Mouse (Mus musculus) stomach, embryonic 14.5 days (tissue): ENCODE results near the gene Sema4d. TPM values are rescaled to one million over a fixed set of nuclear protein-coding genes. Genes with fewer than 3 reads are reported as not detected.

Experiments
- ATAC-seq: fragments of 200-750 bp; cut with Nextera tagmentation; 2 replicates; pipeline ENCODE4 v1.8.0; 2017; ENCODE audit warnings: low read depth, moderate TSS enrichment; ENCODE audit not compliant: insufficient number of reproducible peaks, insufficient read depth, low FRiP score
- H3K27ac ChIP-seq: fragments of 300-500 bp; sonication (generic); 2 replicates; pipeline ENCODE4 v1.5.1; 2014; ENCODE audit warnings: mild to moderate bottlenecking, low read length, moderate library complexity, mixed read lengths
- H3K27me3 ChIP-seq: fragments of 300-500 bp; sonication (generic); 2 replicates; pipeline ENCODE4 v1.6.1; 2014; ENCODE audit warnings: low read length, control low read depth, mixed read lengths; ENCODE audit not compliant: control insufficient read depth, insufficient read depth
- H3K36me3 ChIP-seq: fragments of 300-500 bp; sonication (generic); 2 replicates; pipeline ENCODE4 v1.6.1; 2014; ENCODE audit warnings: mild to moderate bottlenecking, control low read depth, low read length, moderate library complexity, mixed read lengths; ENCODE audit not compliant: control insufficient read depth, insufficient read depth
- H3K4me1 ChIP-seq: fragments of 300-500 bp; sonication (generic); 2 replicates; pipeline ENCODE4 v1.6.1; 2014; ENCODE audit warnings: low read length, control low read depth, mixed read lengths; ENCODE audit not compliant: control insufficient read depth, insufficient read depth
- H3K4me2 ChIP-seq: fragments of 300-500 bp; sonication (generic); replicated peaks from 2 replicates; pipeline ENCODE4 v1.6.1; 2014; ENCODE audit warnings: low read depth, low read length, control low read depth
- H3K4me3 ChIP-seq: fragments of 300-500 bp; sonication (generic); 2 replicates; pipeline ENCODE4 v1.5.1; 2014; ENCODE audit warnings: low read depth, low read length, control low read depth
- H3K9ac ChIP-seq: fragments of 300-500 bp; sonication (generic); replicated peaks from 2 replicates; pipeline ENCODE4 v1.6.1; 2014; ENCODE audit warnings: low read depth, mild to moderate bottlenecking, control low read depth, low read length, moderate library complexity, mixed read lengths
- H3K9me3 ChIP-seq: fragments of 300-500 bp; sonication (generic); 2 replicates; pipeline ENCODE4 v1.6.1; 2016; ENCODE audit warnings: low read depth, low read length, control low read depth; ENCODE audit not compliant: control insufficient read depth
- WGBS: fragments of 180-500 bp; shearing (Covaris S2); extraction: QIAGEN DNeasy Blood & Tissue Kit; methylation state at CpG from one replicate; pipeline ENCODE4 v1.1.7; 2014; 5-methylcytosine and 5-hydroxymethylcytosine counted together
- polyA plus RNA-seq: library from polyadenylated mRNA; unstranded; fragments of >200 nt; fragmentation: Nextera tagmentation; extraction: Ambion mirVana; gene quantifications from 2 replicates; pipeline ENCODE4 v1.2.1, GENCODE M21; 2014

Gene Sema4d
- polyA plus RNA-seq, 1 experiment from 2014 or later = 9.0 TPM

DNA sequence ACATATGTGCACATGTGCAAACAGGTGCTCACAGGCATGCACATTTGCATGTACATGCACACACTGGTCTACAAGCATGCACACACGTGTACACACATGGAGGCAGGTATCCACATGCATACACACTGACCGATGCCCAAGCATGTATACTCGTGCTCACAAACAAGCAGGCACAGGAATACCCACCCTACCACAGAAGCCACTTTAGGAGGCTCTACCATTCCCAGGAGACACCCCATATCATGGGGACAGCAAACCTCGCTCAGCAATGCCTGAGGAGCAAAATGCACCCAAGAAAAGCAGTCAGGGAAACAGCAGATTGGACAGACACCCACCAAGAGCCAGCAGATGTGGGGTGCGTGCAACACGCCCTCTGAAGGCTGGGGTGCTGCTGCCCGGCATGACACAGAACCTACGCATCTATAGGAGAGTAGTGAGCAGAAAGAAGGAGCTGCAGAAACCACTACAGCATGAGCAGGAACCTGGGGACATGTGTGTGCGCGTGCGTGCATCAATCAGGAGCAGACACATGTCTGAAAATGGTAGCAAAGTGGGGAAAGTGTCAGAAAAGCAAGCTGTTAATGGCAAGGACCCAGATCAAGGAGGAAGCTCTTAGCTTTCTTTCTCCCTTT is 15.1 kb downstream of the Sema4d start:
- Histone ChIP-seq H3K4me1 (peaks cover 7% of the 10 kb centered on the region), H3K27ac (no peak overlapping the region), H3K9me3 (no peaks in the 10 kb centered on the region), H3K4me2 (no peak overlapping the region), H3K4me3 (no peak overlapping the region), H3K9ac (no peak overlapping the region), H3K27me3 (no peaks in the 10 kb centered on the region), H3K36me3 (no peaks in the 10 kb centered on the region)
- ATAC-seq = no peak
- WGBS = 87% methylated on average over 11 of the region's 11 CpGs

DNA sequence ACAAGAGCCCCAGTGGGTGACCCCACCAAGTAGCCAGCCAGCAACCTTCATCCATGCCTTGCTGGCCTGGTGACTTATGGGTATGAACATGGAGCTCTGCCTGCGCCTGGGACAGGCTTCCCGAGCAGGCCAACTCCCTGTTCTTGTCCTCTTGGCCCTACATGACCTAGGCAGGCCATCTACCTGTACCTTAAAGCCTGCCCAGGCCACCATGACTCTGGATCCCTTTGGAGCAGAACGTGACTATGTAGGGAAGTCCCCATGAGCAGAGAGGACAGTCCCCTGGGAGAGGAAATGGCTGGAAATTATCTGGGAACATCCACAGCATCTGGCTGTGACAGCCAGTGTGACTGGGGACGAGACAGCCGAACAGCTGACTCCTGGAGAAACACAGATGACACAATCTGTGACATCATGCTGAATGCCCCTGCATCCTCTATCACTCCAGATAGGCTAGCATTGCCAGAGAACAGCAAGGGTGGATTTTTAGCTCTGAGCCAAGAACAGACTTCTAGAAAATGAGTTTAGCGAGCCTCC is 15.7 kb downstream of the Sema4d start:
- Histone ChIP-seq H3K27ac (no peak overlapping the region; the same call in 1 of the 2 replicates), H3K9me3 (no peaks in the 10 kb centered on the region), H3K4me1 (peaks cover 7% of the 10 kb centered on the region), H3K4me2 (no peak overlapping the region), H3K36me3 (no peaks in the 10 kb centered on the region), H3K4me3 (no peak overlapping the region), H3K27me3 (no peaks in the 10 kb centered on the region), H3K9ac (no peak overlapping the region)
- 76% methylated on average over 6 of the region's 6 CpGs for WGBS
- ATAC-seq = no peak

- H3K27ac ChIP-seq = no peak overlapping the region; the same call in 1 of the 2 replicates
- H3K27me3 ChIP-seq = no peaks in the 10 kb centered on the region
- 43% methylated on average over 11 of the region's 11 CpGs for WGBS
- no peak overlapping the region for H3K4me3 ChIP-seq
- no peaks in the 10 kb centered on the region for H3K9me3 ChIP-seq
- peaks cover 7% of the 10 kb centered on the region for H3K4me1 ChIP-seq
- H3K36me3 ChIP-seq = no peaks in the 10 kb centered on the region
- ATAC-seq = peak; percentile 79; the same call in 1 of the 2 replicates
- no peak overlapping the region for H3K9ac ChIP-seq
- H3K4me2 ChIP-seq = no peak overlapping the region
These were observed 16.4 kb downstream of the Sema4d start for GRCm38 (mm10) chr13:51777048-51777737.

DNA sequence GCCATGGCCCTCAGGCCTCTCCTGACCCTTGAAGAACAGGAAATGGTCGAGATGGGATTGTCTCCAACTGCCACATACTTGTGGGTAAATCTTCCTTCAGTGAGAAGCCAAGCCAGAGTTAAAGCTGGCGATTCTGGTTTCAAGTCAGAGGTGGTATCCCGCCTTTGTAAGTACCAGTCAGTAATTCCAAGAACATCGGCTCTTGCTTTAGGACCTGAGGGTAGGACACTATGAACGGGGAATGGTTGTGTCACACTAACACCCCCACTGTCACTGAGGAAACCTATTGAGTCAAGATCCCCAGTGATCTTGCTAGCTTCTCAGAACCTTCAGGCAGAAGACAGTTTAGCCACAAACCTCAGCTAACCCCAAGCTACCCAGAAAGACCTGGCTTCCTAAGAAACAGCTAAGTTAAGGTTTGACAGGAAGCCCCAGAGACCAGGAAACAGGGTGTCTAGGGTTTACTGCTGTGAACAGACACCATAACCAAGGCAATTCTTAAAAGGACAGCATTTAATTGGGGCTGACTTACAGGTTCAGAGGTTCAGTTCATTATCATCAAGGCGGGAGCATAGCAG is 17.3 kb downstream of the Sema4d start:
- Histone ChIP-seq H3K27me3 (no peaks in the 10 kb centered on the region), H3K4me1 (peaks cover 7% of the 10 kb centered on the region), H3K4me3 (no peak overlapping the region), H3K4me2 (no peak overlapping the region), H3K36me3 (no peaks in the 10 kb centered on the region), H3K9me3 (no peaks in the 10 kb centered on the region), H3K27ac (no peak overlapping the region), H3K9ac (no peak overlapping the region)
- no peak for ATAC-seq
- 92% methylated on average over 6 of the region's 6 CpGs for WGBS

- Histone ChIP-seq H3K9ac (no peak overlapping the region), H3K36me3 (no peaks in the 10 kb centered on the region), H3K4me3 (no peak overlapping the region), H3K4me2 (no peak overlapping the region), H3K27ac (no peak overlapping the region), H3K9me3 (no peaks in the 10 kb centered on the region), H3K4me1 (no peaks in the 10 kb centered on the region), H3K27me3 (no peaks in the 10 kb centered on the region)
- 86% methylated on average over 10 of the region's 10 CpGs for WGBS
- no peak for ATAC-seq
These were observed 21.7 kb downstream of the Sema4d start for GRCm38 (mm10) chr13:51771802-51772206.

- Histone ChIP-seq H3K4me1 (no peaks in the 10 kb centered on the region), H3K36me3 (no peaks in the 10 kb centered on the region), H3K9me3 (no peaks in the 10 kb centered on the region), H3K27me3 (no peaks in the 10 kb centered on the region), H3K4me3 (no peak overlapping the region), H3K27ac (no peak overlapping the region), H3K4me2 (no peak overlapping the region), H3K9ac (no peak overlapping the region)
- ATAC-seq = no peak
- WGBS = 91% methylated on average over 14 of the region's 14 CpGs
These were observed 22.7 kb downstream of the Sema4d start for GRCm38 (mm10) chr13:51770647-51771427.

DNA sequence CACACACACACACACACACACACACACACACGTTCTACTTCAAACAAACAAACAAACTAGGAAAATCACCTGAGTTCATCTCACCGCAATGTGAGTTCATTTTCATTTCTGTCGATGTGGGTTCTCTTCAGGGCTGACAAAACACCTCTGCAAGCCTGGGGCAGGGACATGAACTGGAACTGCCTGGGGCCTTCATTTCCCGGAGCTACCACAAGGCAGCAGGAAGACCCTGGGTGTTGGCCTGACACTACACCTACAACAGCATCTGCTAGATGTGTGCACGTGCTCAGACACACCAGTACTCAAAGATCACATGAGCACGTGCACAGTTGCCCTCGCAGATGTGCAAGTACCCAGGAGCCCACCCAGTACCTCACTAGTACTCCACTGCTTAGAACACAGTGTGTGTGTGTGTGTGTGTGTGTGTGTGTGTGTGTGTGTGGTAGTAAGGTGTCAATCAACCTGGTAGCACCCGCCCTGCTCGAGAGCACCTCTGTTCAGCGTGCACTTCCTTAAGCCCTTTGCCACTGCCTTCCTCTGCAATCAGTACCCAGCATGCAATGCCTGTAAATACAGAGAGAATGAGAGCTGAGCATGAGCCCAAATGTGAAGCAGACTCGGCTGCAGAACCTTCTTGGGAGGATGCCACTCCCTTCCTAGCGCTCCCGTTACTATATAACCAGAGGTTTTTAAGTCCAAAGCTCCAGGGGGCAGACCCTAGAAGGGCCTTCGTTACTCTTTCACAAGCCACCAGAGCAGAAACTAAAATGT is 25.4 kb downstream of the Sema4d start:
- H3K9ac ChIP-seq = no peak overlapping the region
- H3K4me3 ChIP-seq = no peak overlapping the region
- no peaks in the 10 kb centered on the region for H3K27me3 ChIP-seq
- no peak overlapping the region for H3K27ac ChIP-seq
- no peak overlapping the region for H3K4me2 ChIP-seq
- H3K9me3 ChIP-seq = no peaks in the 10 kb centered on the region
- no peaks in the 10 kb centered on the region for H3K36me3 ChIP-seq
- ATAC-seq = no peak; the same call in 1 of the 2 replicates
- H3K4me1 ChIP-seq = no peaks in the 10 kb centered on the region
- 76% methylated on average over 14 of the region's 14 CpGs for WGBS
